Mouse (Mus musculus) intestine, postnatal 0 days (tissue): ENCODE results near the gene Mettl24. TPM values are rescaled to one million over a fixed set of nuclear protein-coding genes. Genes with fewer than 3 reads are reported as not detected.

Source experiments
- ATAC-seq: fragments of 200-750 bp; cut with Nextera tagmentation; 2 replicates; pipeline ENCODE4 v1.8.0; 2017; ENCODE audit warnings: mild to moderate bottlenecking, moderate TSS enrichment, moderate library complexity
- H3K27ac ChIP-seq: fragments of 300-500 bp; sonication (generic); 2 replicates; pipeline ENCODE4 v1.5.1; 2014; ENCODE audit warnings: mild to moderate bottlenecking, low read depth, low read length, moderate library complexity
- H3K27me3 ChIP-seq: fragments of 300-500 bp; sonication (generic); replicated peaks from 2 replicates; pipeline ENCODE4 v1.6.1; 2014; ENCODE audit warnings: low read length, mixed read lengths; ENCODE audit not compliant: control insufficient read depth, insufficient read depth
- H3K36me3 ChIP-seq: fragments of 300-500 bp; sonication (generic); 2 replicates; pipeline ENCODE4 v1.6.1; 2014; ENCODE audit warnings: mild to moderate bottlenecking, moderate library complexity; ENCODE audit not compliant: control insufficient read depth, insufficient read depth
- H3K4me1 ChIP-seq: fragments of 300-500 bp; sonication (generic); replicated peaks from 2 replicates; pipeline ENCODE4 v1.6.1; 2014; ENCODE audit warnings: antibody characterized with exemption, low read length, mixed read lengths; ENCODE audit not compliant: control insufficient read depth, insufficient read depth
- H3K4me2 ChIP-seq: fragments of 300-500 bp; sonication (generic); replicated peaks from 2 replicates; pipeline ENCODE4 v1.6.1; 2014; ENCODE audit warnings: low read depth, mild to moderate bottlenecking, moderate library complexity
- H3K4me3 ChIP-seq: fragments of 300-500 bp; sonication (generic); 2 replicates; pipeline ENCODE4 v1.5.1; 2014; ENCODE audit warnings: low read depth, low read length
- H3K9ac ChIP-seq: fragments of 300-500 bp; sonication (generic); 2 replicates; pipeline ENCODE4 v1.6.1; 2014; ENCODE audit warnings: mild to moderate bottlenecking, low read depth, low read length
- H3K9me3 ChIP-seq: fragments of 300-500 bp; sonication (generic); 2 replicates; pipeline ENCODE4 v1.6.1; 2016; ENCODE audit warnings: mixed run types; ENCODE audit not compliant: control insufficient read depth
- CTCF ChIP-seq: sonication (generic); IDR thresholded peaks from 2 replicates; pipeline ENCODE4 v1.5.1; 2016; ENCODE audit warnings: low read depth, mild to moderate bottlenecking, control low read depth, antibody characterized with exemption, moderate library complexity
- WGBS: fragments of 180-500 bp; shearing (Covaris S2); extraction: QIAGEN DNeasy Blood & Tissue Kit; methylation state at CpG from one replicate; pipeline ENCODE4 v1.1.7; 2014; 5-methylcytosine and 5-hydroxymethylcytosine counted together
- polyA plus RNA-seq: library from polyadenylated mRNA; unstranded; fragments of >200 nt; fragmentation: Nextera tagmentation; extraction: Ambion mirVana; gene quantifications from 2 replicates; pipeline ENCODE4 v1.2.1, GENCODE M21; 2015

Mettl24 gene
- polyA plus RNA-seq, 1 experiment from 2014 or later = 1.7 TPM

DNA sequence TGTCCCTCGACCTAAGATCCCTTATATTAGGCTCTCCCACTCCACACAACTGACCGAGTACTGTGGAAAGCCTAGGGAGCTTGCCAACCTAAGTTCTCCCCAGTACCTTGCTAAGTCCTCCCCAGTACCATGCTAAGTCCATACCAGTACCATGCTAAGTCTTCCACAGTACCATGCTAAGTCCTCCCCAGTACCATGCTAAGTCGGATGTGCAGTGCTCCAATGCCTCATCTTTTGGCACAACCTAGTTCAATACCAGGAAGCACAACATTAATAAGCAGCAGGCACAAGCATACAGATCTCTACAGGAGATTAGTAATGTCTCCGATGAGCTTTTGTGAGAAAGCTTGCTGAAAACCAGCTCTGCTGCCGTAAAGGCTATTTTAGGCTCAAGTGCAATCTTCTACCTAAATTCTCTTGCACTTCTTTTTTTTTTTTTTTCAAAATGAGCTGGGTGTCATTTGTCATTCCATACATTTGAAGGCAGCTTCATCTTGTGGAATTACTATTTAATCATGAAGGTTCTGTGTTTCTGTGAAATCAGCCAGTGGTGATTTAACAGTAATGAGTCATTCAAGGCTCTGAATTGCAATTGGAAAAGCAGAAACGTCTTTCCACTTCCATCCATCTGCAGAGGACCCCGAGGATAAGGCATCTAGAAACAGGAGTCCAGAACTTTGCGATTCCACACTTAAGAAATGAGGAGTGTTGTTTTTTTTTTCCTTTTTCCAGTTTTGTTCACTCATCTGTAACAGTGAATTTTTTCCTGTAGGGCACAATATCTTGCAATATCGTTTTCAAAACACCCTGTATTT lies 77.3 kb downstream of the Mettl24 start:
- no peak for ATAC-seq
- no peaks in the 10 kb centered on the region for H3K4me1 ChIP-seq
- H3K9ac ChIP-seq = no peak overlapping the region
- 88% methylated on average over 9 of the region's 9 CpGs for WGBS
- H3K27me3 ChIP-seq = no peaks in the 10 kb centered on the region
- no peak overlapping the region for H3K27ac ChIP-seq
- H3K9me3 ChIP-seq = no peaks in the 10 kb centered on the region
- H3K4me2 ChIP-seq = no peak overlapping the region
- no peaks in the 10 kb centered on the region for H3K36me3 ChIP-seq
- H3K4me3 ChIP-seq = no peak overlapping the region
- TF ChIP-seq CTCF = no peak

DNA sequence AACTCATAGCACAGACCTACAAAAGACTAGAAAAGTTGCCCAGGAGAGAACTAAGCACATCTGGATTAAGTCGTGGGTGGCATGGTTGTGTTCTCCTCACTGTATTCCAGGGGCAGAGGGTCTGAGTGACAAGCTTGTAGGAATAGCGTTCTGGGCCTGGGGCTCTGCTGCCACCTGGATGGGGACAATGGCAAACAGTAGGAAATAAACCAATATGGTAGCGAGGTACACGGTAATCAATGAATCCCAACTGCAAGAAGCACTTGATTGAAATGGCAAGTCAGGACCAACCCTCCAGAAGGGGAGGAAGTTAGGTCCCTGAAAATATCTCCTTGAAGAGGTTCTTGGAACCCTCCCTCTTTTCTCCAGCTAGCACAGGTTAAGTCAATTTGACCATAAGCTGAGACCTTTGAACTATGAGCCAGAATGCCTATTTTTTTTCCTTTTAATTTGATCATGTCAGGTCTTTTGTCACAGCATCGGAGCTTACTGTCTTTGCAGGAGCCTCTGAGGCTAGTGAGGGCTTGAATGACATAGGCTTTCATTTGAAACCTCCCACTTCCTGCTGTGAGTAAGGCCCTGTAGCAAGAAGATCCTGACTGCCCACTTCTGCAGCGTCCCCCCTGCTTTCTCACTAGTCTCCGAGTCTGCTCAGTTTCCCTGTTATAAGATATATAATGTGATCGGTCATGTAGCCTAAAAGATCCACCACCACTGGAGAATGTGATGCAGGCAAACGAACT lies 78.1 kb downstream of the Mettl24 start:
- ATAC-seq = no peak
- TF ChIP-seq CTCF = no peak
- H3K4me3 ChIP-seq = no peak overlapping the region
- no peaks in the 10 kb centered on the region for H3K4me1 ChIP-seq
- 77% methylated on average over 9 of the region's 9 CpGs for whole genome bisulfite sequencing
- H3K36me3 ChIP-seq = no peaks in the 10 kb centered on the region
- H3K27ac ChIP-seq = no peak overlapping the region
- no peak overlapping the region for H3K4me2 ChIP-seq
- no peaks in the 10 kb centered on the region for H3K9me3 ChIP-seq
- no peak overlapping the region for H3K9ac ChIP-seq
- no peaks in the 10 kb centered on the region for H3K27me3 ChIP-seq

- Histone ChIP-seq H3K4me2 (no peak overlapping the region), H3K36me3 (no peaks in the 10 kb centered on the region), H3K4me3 (no peak overlapping the region), H3K9ac (no peak overlapping the region), H3K9me3 (no peaks in the 10 kb centered on the region), H3K27ac (no peak overlapping the region), H3K27me3 (no peaks in the 10 kb centered on the region), H3K4me1 (no peaks in the 10 kb centered on the region)
- no peak for TF ChIP-seq CTCF
- 55% methylated on average over 6 of the region's 6 CpGs for WGBS
- ATAC-seq = no peak
Measured at GRCm38 (mm10) chr10:40762624-40763023, 79.5 kb downstream of the Mettl24 start.

DNA sequence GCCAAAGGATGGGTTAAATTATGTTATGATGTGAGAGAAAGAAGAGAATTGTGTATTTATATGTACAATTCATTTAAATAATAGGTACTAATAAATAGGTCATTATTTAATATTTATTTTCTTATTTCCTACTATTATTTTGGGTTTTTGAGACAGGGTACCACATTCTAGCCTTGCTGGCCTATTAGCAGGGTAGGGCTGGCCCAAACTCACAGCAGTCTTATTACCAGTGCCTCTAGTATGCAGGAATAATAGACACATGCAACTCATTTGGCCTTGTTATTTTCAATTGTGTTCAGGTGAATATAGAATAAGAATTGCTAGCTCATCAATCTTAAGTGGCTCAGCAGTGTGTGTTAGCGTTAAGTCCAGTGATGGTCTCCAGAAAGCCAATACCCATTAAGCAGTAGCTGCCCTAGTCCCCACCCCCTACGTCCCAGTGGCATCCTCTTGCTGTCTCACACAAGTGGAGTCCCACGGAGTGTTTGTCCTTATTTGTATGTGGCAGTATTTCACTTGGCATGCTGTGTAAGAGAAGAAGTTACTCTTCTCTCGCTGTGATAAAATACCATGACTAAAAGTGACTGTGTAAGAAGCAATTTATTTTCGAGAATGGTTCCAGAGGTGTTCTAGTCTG lies 80.1 kb downstream of the Mettl24 start:
- Histone ChIP-seq H3K4me1 (no peaks in the 10 kb centered on the region), H3K9me3 (no peaks in the 10 kb centered on the region), H3K9ac (no peak overlapping the region), H3K27ac (no peak overlapping the region), H3K36me3 (no peaks in the 10 kb centered on the region), H3K4me2 (no peak overlapping the region), H3K4me3 (no peak overlapping the region), H3K27me3 (no peaks in the 10 kb centered on the region)
- 83% methylated on average over 5 of the region's 5 CpGs for WGBS
- no peak for ATAC-seq
- TF ChIP-seq CTCF = no peak

DNA sequence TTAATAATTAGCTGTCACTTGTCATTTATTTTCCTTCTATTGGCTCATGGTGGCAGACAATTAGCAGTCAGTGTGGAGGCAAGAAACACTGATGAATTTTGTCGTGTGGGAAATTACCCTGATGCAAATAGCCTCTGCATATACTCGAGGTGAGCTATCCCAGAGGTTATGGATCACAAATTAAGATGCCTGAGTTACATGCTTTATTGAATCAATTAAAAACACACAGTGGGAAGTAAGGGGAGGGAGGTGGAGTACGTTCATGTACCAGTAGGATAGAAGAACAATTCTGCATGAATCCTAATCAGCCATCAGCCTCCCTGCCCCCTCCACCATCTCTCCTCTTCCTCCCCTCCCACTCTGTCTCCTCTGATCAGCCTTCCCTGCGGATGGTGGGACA lies 89.2 kb downstream of the Mettl24 start:
- Histone ChIP-seq H3K27me3 (no peaks in the 10 kb centered on the region), H3K36me3 (no peaks in the 10 kb centered on the region), H3K4me3 (no peak overlapping the region), H3K27ac (no peak overlapping the region), H3K4me1 (no peaks in the 10 kb centered on the region), H3K4me2 (no peak overlapping the region), H3K9ac (no peak overlapping the region), H3K9me3 (no peaks in the 10 kb centered on the region)
- ATAC-seq = no peak
- no peak for TF ChIP-seq CTCF
- 66% methylated on average over 4 of the region's 4 CpGs for WGBS

GRCm38 (mm10) chr10:40775151-40775550 lies 92.1 kb downstream of the Mettl24 start:
- ATAC-seq = no peak
- no peak overlapping the region for H3K9ac ChIP-seq
- WGBS = 76% methylated on average over 11 of the region's 11 CpGs

More at GRCm38 (mm10) chr10:40775151-40775550, 92.1 kb downstream of the Mettl24 start:
- Histone ChIP-seq H3K36me3 (no peaks in the 10 kb centered on the region), H3K27me3 (no peaks in the 10 kb centered on the region), H3K4me3 (no peak overlapping the region), H3K27ac (no peak overlapping the region), H3K4me1 (no peaks in the 10 kb centered on the region), H3K9me3 (no peaks in the 10 kb centered on the region), H3K4me2 (no peak overlapping the region)
- no peak for TF ChIP-seq CTCF
